Mouse (Mus musculus) Patski (cell line): ENCODE results near the gene Lgals9. TPM values are rescaled to one million over a fixed set of nuclear protein-coding genes. Genes with fewer than 3 reads are reported as not detected.

Experiments used
- ATAC-seq: fragments of 100-300 bp; one replicate; pipeline ENCODE4 v1.8.0; 2021
- CTCF ChIA-PET: fragments of 350-600 bp; sonication (Branson Sonifier 250); formaldehyde crosslinking; loops from one replicate; lab custom pipeline; 2022; ENCODE audit warnings: inconsistent platforms; lab: Charles Lee
- POLR2A ChIA-PET: fragments of 350-600 bp; sonication (Branson Sonifier 250); formaldehyde crosslinking; loops from one replicate; lab custom pipeline; 2022; ENCODE audit warnings: antibody characterized with exemption, inconsistent platforms; lab: Charles Lee
- DNase-seq: peaks from one replicate; pipeline ENCODE4 v3.0.0-alpha.2; 2011; ENCODE audit warnings: low read depth, low spot score
- H3K27me3 ChIP-seq: fragments of 371-371 bp; one replicate; pipeline ENCODE4 v1.5.1; 2021
- CTCF ChIP-seq: fragments of 100-300 bp; IDR thresholded peaks from one replicate; pipeline ENCODE4 v1.5.1; 2021
- in situ Hi-C: fragments of 300-500 bp; cut with MboI; formaldehyde crosslinking; loops from 3 replicates; pipeline ENCODE4 v1.11.1; 2018; ENCODE audit warnings: low pct_unique_long_range_greater_than_20kb, mixed read lengths
- polyA plus RNA-seq: library from polyadenylated mRNA; unstranded; gene quantifications from one replicate; pipeline ENCODE4 v1.2.3, GENCODE M21; 2021

Gene Lgals9
- polyA plus RNA-seq, 1 experiment from 2014 or later = 1.8 TPM

DNA sequence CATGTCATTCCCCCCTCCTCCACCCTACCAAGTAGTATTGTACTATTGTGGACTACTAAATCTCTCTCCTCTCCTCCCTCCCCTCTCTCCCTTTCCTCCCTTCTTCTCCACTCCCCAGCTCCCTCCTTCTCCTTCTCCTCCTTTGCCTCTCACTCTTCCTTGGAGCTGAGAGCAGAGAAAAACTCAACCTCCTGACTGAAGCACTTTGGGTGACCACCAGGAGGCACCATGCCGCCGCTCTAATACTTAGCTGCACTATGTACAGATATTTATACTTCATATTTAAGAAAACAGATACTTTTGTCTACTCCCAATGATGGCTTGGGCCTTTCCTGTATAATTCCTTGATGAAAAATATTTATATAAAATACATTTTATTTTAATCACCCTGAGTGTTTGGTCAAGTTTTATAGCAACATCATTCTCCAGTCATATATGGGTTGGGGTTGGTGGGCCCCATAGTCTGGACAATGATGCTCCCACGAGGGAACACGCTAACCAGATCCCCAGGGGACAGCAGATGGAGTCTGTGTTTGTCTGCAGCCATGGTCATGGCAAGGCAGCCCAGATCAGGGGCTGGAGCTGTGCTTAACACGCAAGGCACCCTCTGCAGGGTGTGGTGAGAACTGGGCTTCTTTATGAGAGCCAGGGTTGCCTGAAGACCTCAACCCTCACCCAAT lies 24.8 kb downstream of the Lgals9 start:
- ATAC-seq (no peak), DNase-seq (no peak)
- in situ Hi-C loops = loop anchor here (5.0 to 10.0 kb wide), 3 partner anchors 103 to 395 kb away; no protein-coding TSS in a partner anchor
- CTCF ChIA-PET = interaction anchor here (0.8 to 1.4 kb wide), 4 partner anchors 11 to 264 kb away, joined by 3 to 5 read pairs (median 3); no protein-coding TSS in a partner anchor
- POLR2A ChIA-PET = no interaction called here
- TF ChIP-seq CTCF = peak; percentile 80
- H3K27me3 ChIP-seq = no peaks in the 10 kb centered on the region

- CTCF ChIA-PET = interaction anchor here (0.8 to 1.4 kb wide), 3 partner anchors 12 to 265 kb away, joined by 3 read pairs; no protein-coding TSS in a partner anchor
- H3K27me3 ChIP-seq = no peaks in the 10 kb centered on the region
- POLR2A ChIA-PET = interaction anchor here (0.7 kb wide), 1 partner anchor 30 kb away, joined by 3 read pairs; no protein-coding TSS in a partner anchor
- no peak for TF ChIP-seq CTCF
- DNase-seq (no peak), ATAC-seq (no peak)
- in situ Hi-C loops = loop anchor here (5.0 to 10.0 kb wide), 2 partner anchors 102 to 395 kb away; no protein-coding TSS in a partner anchor
Observed at GRCm38 (mm10) chr11:78959367-78959766, 25.4 kb downstream of the Lgals9 start.

DNA sequence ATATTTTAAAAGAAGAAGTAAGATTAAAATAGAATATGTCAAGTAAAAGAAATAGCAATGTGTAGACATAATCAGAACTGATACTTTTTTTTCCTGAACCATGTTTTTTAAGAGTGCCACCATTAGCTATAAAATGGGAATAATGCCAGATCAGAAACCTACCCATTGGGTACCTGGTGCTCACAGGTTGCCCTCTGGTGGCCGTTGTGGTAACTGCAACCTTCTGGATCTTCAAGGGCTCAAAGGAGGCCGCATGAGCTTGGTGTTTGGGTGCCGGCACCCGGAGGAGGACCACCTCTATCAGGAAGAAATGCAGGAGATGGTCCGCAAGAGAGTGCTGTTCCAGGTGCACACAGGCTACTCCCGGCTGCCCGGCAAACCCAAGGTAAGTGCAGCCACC lies 28.5 kb downstream of the Lgals9 start:
- in situ Hi-C loops = loop anchor here (5.0 to 10.0 kb wide), 2 partner anchors 99 to 391 kb away; no protein-coding TSS in a partner anchor
- no peaks in the 10 kb centered on the region for H3K27me3 ChIP-seq
- CTCF ChIA-PET = interaction anchor here (0.9 to 2.0 kb wide), 15 partner anchors 9 to 258 kb away, joined by 3 to 18 read pairs (median 5); partner anchors contain the start of gene Lyrm9
- DNase-seq (no peak), ATAC-seq (no peak)
- peak; percentile 96 for TF ChIP-seq CTCF
- POLR2A ChIA-PET = no interaction called here

GRCm38 (mm10) chr11:78952467-78952866 lies 32.3 kb downstream of the Lgals9 start:
- TF ChIP-seq CTCF = no peak
- DNase-seq = no peak
- in situ Hi-C loops = loop anchor here (5.0 to 10.0 kb wide), 2 partner anchors 115 to 388 kb away; no protein-coding TSS in a partner anchor
- ChIA-PET POLR2A (no interaction called here), CTCF (interaction anchor here (0.8 kb wide), 1 partner anchor 110 kb away, joined by 3 read pairs; no protein-coding TSS in a partner anchor)
- H3K27me3 ChIP-seq = peaks cover 2% of the 10 kb centered on the region
- ATAC-seq = no peak

DNA sequence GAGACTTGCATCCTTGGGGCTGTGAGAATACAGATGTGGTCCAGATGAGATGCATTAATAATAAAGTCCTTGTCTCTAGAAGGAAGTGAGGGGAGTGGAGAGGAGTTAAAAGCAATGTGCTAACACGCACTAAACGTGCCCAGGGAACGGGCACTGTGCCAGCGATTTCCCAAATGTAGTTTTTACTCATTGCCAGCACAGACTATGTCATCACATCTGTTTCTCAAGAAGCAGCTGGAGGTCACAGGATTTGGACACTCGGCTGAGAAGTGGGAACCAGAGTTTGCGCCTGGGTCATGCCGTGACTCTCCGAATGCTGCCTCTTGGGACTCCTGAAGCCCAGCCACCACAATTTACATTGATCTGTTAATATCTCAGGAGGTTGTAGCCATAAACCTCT lies 34.4 kb downstream of the Lgals9 start:
- DNase-seq = no peak

DNA sequence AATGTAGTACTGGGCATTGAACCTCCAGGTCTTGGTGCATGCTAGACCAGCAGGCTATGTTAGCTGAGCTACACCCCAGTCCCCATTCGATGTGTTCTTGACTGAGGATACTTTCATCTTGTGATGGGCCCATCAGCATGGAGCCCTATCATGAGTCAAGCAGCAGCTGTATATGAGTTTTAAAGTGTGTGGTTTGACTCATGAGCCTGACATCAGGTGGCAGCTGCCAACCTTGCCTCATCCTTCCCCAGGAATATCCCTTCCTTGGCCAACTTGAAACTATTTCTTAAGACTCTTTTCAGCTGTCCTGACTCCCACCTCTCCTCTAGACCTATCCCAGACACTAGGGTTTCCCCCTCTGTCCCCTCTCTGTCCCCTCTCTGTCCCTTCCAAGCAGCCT lies 41.7 kb downstream of the Lgals9 start:
- ChIA-PET CTCF (interaction anchor here (1.1 kb wide), 1 partner anchor 13 kb away, joined by 3 read pairs; no protein-coding TSS in a partner anchor), POLR2A (no interaction called here)

More for the DNA sequence above, 34.4 kb downstream of the Lgals9 start:
- in situ Hi-C loops = loop anchor here (5.0 to 10.0 kb wide), 2 partner anchors 113 to 386 kb away; no protein-coding TSS in a partner anchor
- H3K27me3 ChIP-seq = peaks cover 2% of the 10 kb centered on the region
- POLR2A ChIA-PET = no interaction called here
- CTCF ChIA-PET = no interaction called here
- no peak for TF ChIP-seq CTCF
- no peak for ATAC-seq

GRCm38 (mm10) chr11:78935178-78935577 lies 49.6 kb downstream of the Lgals9 start:
- no peaks in the 10 kb centered on the region for H3K27me3 ChIP-seq
- ChIA-PET POLR2A (no interaction called here), CTCF (no interaction called here)
- in situ Hi-C loops = no loop called here
- ATAC-seq (no peak), DNase-seq (no peak)
- TF ChIP-seq CTCF = no peak

More for the DNA sequence above, 41.7 kb downstream of the Lgals9 start:
- in situ Hi-C loops = no loop called here
- TF ChIP-seq CTCF = no peak
- no peak for DNase-seq
- no peak for ATAC-seq
- peaks cover 2% of the 10 kb centered on the region for H3K27me3 ChIP-seq

DNA sequence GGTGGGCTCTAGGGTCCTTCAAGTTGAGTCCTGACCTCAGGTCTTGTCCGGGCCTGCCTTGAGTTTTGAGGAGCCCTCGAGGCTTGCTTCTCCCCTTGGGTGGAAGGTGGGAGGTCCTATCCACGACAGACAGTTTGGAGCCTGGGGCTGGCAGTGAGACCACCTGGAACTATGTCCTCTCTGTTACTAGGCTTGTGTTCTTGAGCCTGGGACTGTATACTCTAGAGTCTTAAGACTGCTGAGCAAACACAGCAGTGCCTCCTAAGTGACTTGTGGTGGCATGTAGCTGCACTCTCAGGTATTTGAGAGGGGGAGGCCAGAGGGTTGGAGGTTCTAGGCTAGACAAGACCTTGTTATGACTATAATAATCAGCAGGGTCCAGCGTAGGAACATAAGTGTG lies 50.0 kb downstream of the Lgals9 start:
- ATAC-seq (no peak), DNase-seq (no peak)
- no peak for TF ChIP-seq CTCF
- in situ Hi-C loops = no loop called here
- ChIA-PET CTCF (no interaction called here), POLR2A (interaction anchor here (0.5 kb wide), 1 partner anchor 11 kb away, joined by 3 read pairs; no protein-coding TSS in a partner anchor)
- H3K27me3 ChIP-seq = no peaks in the 10 kb centered on the region

GRCm38 (mm10) chr11:78934307-78934706 lies 50.4 kb downstream of the Lgals9 start:
- DNase-seq = no peak
- ATAC-seq = no peak
- ChIA-PET POLR2A (interaction anchor here (0.5 kb wide), 1 partner anchor 11 kb away, joined by 3 read pairs; no protein-coding TSS in a partner anchor), CTCF (no interaction called here)
- H3K27me3 ChIP-seq = no peaks in the 10 kb centered on the region
- no peak for TF ChIP-seq CTCF
- in situ Hi-C loops = no loop called here

DNA sequence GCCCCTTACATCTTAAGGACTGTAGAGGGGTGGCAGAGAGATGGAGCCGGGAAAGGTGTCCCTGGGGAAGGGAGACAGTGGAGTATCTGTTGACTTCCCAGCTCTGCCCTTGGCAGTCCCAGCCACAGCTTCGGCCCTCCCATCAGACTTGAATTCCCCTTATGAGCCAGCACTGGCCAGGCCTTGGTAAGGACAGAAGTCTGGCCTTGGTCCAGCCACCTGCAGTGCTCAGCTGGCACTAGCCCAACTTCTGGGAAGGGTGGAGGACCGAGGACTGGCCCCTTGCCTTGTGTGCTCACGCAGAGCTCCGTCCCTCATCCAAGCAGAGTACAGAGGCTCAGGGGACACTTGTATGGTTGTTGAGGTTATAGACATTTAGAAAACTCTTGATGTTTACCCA lies 55.4 kb downstream of the Lgals9 start:
- H3K27me3 ChIP-seq = no peaks in the 10 kb centered on the region
- ATAC-seq (no peak), DNase-seq (no peak)
- ChIA-PET CTCF (interaction anchor here (1.5 kb wide), 1 partner anchor 72 kb away, joined by 3 read pairs; no protein-coding TSS in a partner anchor), POLR2A (interaction anchor here (0.6 kb wide), 1 partner anchor 432 kb away, joined by 3 read pairs; the partner anchor contains the start of gene Sarm1)
- no peak for TF ChIP-seq CTCF
- in situ Hi-C loops = loop anchor here (5.0 kb wide), 1 partner anchor 72 kb away; no protein-coding TSS in a partner anchor
